In the genomic region with DNA sequence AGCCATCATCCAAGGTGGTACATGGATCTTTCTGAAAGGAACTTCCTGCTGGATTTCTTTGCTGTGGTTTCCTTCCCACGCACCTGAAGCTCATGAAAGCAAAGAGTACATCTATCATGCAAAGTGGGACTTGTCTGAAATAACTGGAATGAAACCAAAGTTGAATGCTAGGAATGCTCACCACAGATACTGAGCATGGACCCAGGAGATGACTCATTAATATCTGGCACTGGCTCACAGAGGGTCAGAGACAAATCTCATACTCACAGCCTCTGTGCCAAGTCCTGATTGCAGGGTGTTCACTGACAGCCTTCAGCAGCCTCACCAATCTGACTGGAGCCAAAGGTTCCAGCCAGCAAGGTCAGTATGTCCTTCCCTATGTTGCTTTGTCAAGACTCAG, we compare ENCODE assay signal across 9 mouse cellular contexts.
DNase-seq lines count a peak whose midpoint lies in the region.
"Had no signal": no experiment of that assay in that cellular context is flagged by ENCODE, and none has a peak within 500 bp of the region (broad histone marks: within the 10 kb centered on the region; RNA-seq: fewer than 3 reads in every experiment).

No protein-coding gene starts in this region.

- intact Hi-C loops in heart, postnatal 36 days (cut with DNase I): loop anchor here (1.0 to 5.0 kb wide), 2 partner anchors 104 to 244 kb away; no protein-coding TSS in a partner anchor
- intact Hi-C loops in left cerebral cortex, postnatal 36 days (cut with DNase I): no loop called here

- DNase-seq in ovary, adult 18-20 months (ENCODE audit: low spot score): peak; percentile 63
- no peak for DNase-seq in ovary, postnatal 10 days (ENCODE audit: low spot score)
- DNase-seq in gastrocnemius, postnatal 25 days: peak; percentile 23
- DNase-seq in heart, postnatal 36 days: peak; percentile 40 to 53
- DNase-seq in yolk sac, embryonic 10.5 days (ENCODE audit: low spot score): no peak
- no peak for DNase-seq in c-Kit-positive CD71-positive TER-119-positive erythroid progenitor cells, embryonic 14.5 days (ENCODE audit: low spot score)
- no peak for DNase-seq in left cerebral cortex, postnatal 36 days (ENCODE audit: low spot score in 2 of 2)
- no peak for DNase-seq in cerebellum, adult 11 months
- DNase-seq: liver, postnatal 0 days had no signal

Comparison
In these comparisons a context has a peak if more than half of its experiments do, and no peak if none do; other contexts are left out.
1. DNase-seq: peak in ovary, adult 18-20 months (single experiment), gastrocnemius, postnatal 25 days (single experiment) and heart, postnatal 36 days (2 of 2); none in ovary, postnatal 10 days (single experiment), yolk sac, embryonic 10.5 days (single experiment), c-Kit-positive CD71-positive TER-119-positive erythroid progenitor cells, embryonic 14.5 days (single experiment), left cerebral cortex, postnatal 36 days (0 of 2) and cerebellum, adult 11 months (single experiment).